Mouse (Mus musculus): ENCODE measurements around the gene Fam214b.

- TF ChIP-seq POLR2A (IDR thresholded peaks at IDR 0.05; ENCODE audit: control insufficient read depth in 1 of 2, insufficient read depth in 1 of 2, low read depth in 1 of 2, low read length in 2 of 2, poor library complexity in 1 of 2) (no peak), CTCF (IDR thresholded peaks at IDR 0.05 in 2 of 3, conservative IDR thresholded peaks at IDR 0.05 in 1 of 3; ENCODE audit: control insufficient read depth in 1 of 3, insufficient read depth in 1 of 3, low read depth in 2 of 3, low read length in 3 of 3, poor library complexity in 1 of 3, severe bottlenecking in 1 of 3) (no peak), CHD2 (IDR thresholded peaks at IDR 0.05; ENCODE audit: low read length) (no peak), CHD1 (IDR thresholded peaks at IDR 0.05; ENCODE audit: low read depth, low read length) (no peak)
These were observed 11.6 kb upstream of the Fam214b start for GRCm38 (mm10) chr4:43057654-43058053.
